Mouse (Mus musculus): ENCODE measurements around the gene Stk11. TPM values are rescaled to one million over a fixed set of nuclear protein-coding genes. Genes with fewer than 3 reads are reported as not detected.

The Stk11 gene
- polyA plus RNA-seq, 1 experiment from 2014 or later: 11.7 TPM

GRCm38 (mm10) chr10:80158307-80158986 is 42.8 kb downstream of the Stk11 start:
- peak; percentile 12 for ATAC-seq
- H3K9me3 ChIP-seq (ENCODE audit: control insufficient read depth): no peaks in the 10 kb centered on the region
- H3K27ac ChIP-seq (ENCODE audit: low read depth, low read length): peak overlapping the region; percentile 92
- peak overlapping the region; percentile 25 for H3K4me2 ChIP-seq (replicated peaks; ENCODE audit: low read depth)
- no peak overlapping the region for H3K4me3 ChIP-seq (ENCODE audit: low read depth, low read length)
- WGBS: 8% methylated on average over 18 of the region's 18 CpGs
- TF ChIP-seq CTCF (IDR thresholded peaks at IDR 0.05; ENCODE audit: low read depth): no peak
- H3K36me3 ChIP-seq (ENCODE audit: control insufficient read depth, insufficient read depth): peaks cover 42% of the 10 kb centered on the region
- peaks cover 36% of the 10 kb centered on the region for H3K4me1 ChIP-seq (replicated peaks; ENCODE audit: control insufficient read depth, insufficient read depth, low read length)
- H3K27me3 ChIP-seq (replicated peaks; ENCODE audit: control insufficient read depth, insufficient read depth, low read length): no peaks in the 10 kb centered on the region
- 0 out of 2 replicates have a peak overlapping the region, but pooled peaks have one; percentile 43 for H3K9ac ChIP-seq (ENCODE audit: low read depth, low read length)

- 11% methylated on average over 12 of the region's 12 CpGs for WGBS
- Histone ChIP-seq H3K4me1 (replicated peaks; ENCODE audit: control insufficient read depth, insufficient read depth, low read length) (peaks cover 37% of the 10 kb centered on the region), H3K4me3 (ENCODE audit: low read depth, low read length) (peak overlapping the region; percentile 26), H3K27ac (ENCODE audit: low read depth, low read length) (peak overlapping the region; percentile 92), H3K9me3 (ENCODE audit: control insufficient read depth) (no peaks in the 10 kb centered on the region), H3K9ac (ENCODE audit: low read depth, low read length) (no peak overlapping the region), H3K36me3 (ENCODE audit: control insufficient read depth, insufficient read depth) (peaks cover 36% of the 10 kb centered on the region), H3K4me2 (replicated peaks; ENCODE audit: low read depth) (peak overlapping the region; percentile 69), H3K27me3 (replicated peaks; ENCODE audit: control insufficient read depth, insufficient read depth, low read length) (no peaks in the 10 kb centered on the region)
- TF ChIP-seq CTCF (IDR thresholded peaks at IDR 0.05; ENCODE audit: low read depth): no peak
- no peak; the same call in 1 of the 2 replicates for ATAC-seq
These were observed 43.5 kb downstream of the Stk11 start for GRCm38 (mm10) chr10:80159021-80159560.

- Histone ChIP-seq H3K9me3 (ENCODE audit: control insufficient read depth) (no peaks in the 10 kb centered on the region), H3K9ac (ENCODE audit: low read depth, low read length) (no peak overlapping the region; the same call in 1 of the 2 replicates), H3K4me3 (ENCODE audit: low read depth, low read length) (peak overlapping the region; percentile 26), H3K27ac (ENCODE audit: low read depth, low read length) (peak overlapping the region; percentile 92), H3K4me2 (replicated peaks; ENCODE audit: low read depth) (peak overlapping the region; percentile 69), H3K27me3 (replicated peaks; ENCODE audit: control insufficient read depth, insufficient read depth, low read length) (no peaks in the 10 kb centered on the region), H3K4me1 (replicated peaks; ENCODE audit: control insufficient read depth, insufficient read depth, low read length) (peaks cover 37% of the 10 kb centered on the region), H3K36me3 (ENCODE audit: control insufficient read depth, insufficient read depth) (peaks cover 29% of the 10 kb centered on the region)
- ATAC-seq: peak; percentile 59
- WGBS: under 1% methylated on average over 55 of the region's 55 CpGs
- TF ChIP-seq CTCF (IDR thresholded peaks at IDR 0.05; ENCODE audit: low read depth): peak; percentile 16
These were observed 44.2 kb downstream of the Stk11 start for GRCm38 (mm10) chr10:80159561-80160454.

GRCm38 (mm10) chr10:80160455-80161371 is 45.1 kb downstream of the Stk11 start:
- WGBS: 2% methylated on average over 33 of the region's 33 CpGs
- no peaks in the 10 kb centered on the region for H3K27me3 ChIP-seq (replicated peaks; ENCODE audit: control insufficient read depth, insufficient read depth, low read length)
- no peak; the same call in 1 of the 2 replicates for TF ChIP-seq CTCF (IDR thresholded peaks at IDR 0.05; ENCODE audit: low read depth)
- H3K36me3 ChIP-seq (ENCODE audit: control insufficient read depth, insufficient read depth): peaks cover 20% of the 10 kb centered on the region
- peak overlapping the region; percentile 92 for H3K27ac ChIP-seq (ENCODE audit: low read depth, low read length)
- ATAC-seq: peak; percentile 50
- H3K9ac ChIP-seq (ENCODE audit: low read depth, low read length): peak overlapping the region; percentile 27
- peak overlapping the region; percentile 26 for H3K4me3 ChIP-seq (ENCODE audit: low read depth, low read length)
- H3K4me1 ChIP-seq (replicated peaks; ENCODE audit: control insufficient read depth, insufficient read depth, low read length): peaks cover 43% of the 10 kb centered on the region
- peak overlapping the region; percentile 69 for H3K4me2 ChIP-seq (replicated peaks; ENCODE audit: low read depth)
- no peaks in the 10 kb centered on the region for H3K9me3 ChIP-seq (ENCODE audit: control insufficient read depth)

- no peak for TF ChIP-seq CTCF (IDR thresholded peaks at IDR 0.05; ENCODE audit: low read depth)
- Histone ChIP-seq H3K9me3 (ENCODE audit: control insufficient read depth) (no peaks in the 10 kb centered on the region), H3K27me3 (replicated peaks; ENCODE audit: control insufficient read depth, insufficient read depth, low read length) (no peaks in the 10 kb centered on the region)
These were observed 46.1 kb downstream of the Stk11 start for GRCm38 (mm10) chr10:80161522-80162242.

More at GRCm38 (mm10) chr10:80161522-80162242, 46.1 kb downstream of the Stk11 start:
- Histone ChIP-seq H3K4me2 (replicated peaks; ENCODE audit: low read depth) (peak overlapping the region; percentile 69), H3K4me1 (replicated peaks; ENCODE audit: control insufficient read depth, insufficient read depth, low read length) (peaks cover 45% of the 10 kb centered on the region), H3K27ac (ENCODE audit: low read depth, low read length) (peak overlapping the region; percentile 92), H3K4me3 (ENCODE audit: low read depth, low read length) (peak overlapping the region; percentile 26), H3K9ac (ENCODE audit: low read depth, low read length) (peak overlapping the region; percentile 27), H3K36me3 (ENCODE audit: control insufficient read depth, insufficient read depth) (peaks cover 10% of the 10 kb centered on the region)
- 5% methylated on average over 7 of the region's 7 CpGs for WGBS
- 0 out of 2 replicates have a peak, but pooled peaks have one; percentile 2 for ATAC-seq
